Mouse (Mus musculus): ENCODE data around the gene Eipr1. TPM values are rescaled to one million over a fixed set of nuclear protein-coding genes. Genes with fewer than 3 reads are reported as not detected.

Gene Eipr1
- polyA plus RNA-seq, 1 experiment from 2014 or later = 70.8 TPM

DNA sequence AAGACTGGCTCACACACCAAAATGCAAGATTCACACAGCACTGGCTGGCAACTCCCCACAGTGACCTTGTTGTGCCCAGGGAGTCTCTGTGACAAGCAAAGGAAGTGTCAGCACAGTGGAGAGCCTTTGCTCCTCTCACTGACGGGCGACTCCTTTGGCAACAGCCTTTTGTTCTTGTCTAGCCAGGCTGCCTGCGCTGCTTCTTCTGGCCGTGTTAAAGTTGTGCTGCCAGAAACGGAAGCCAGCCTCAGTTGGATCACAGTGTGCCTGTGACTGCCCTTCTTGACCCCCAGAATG is 108.6 kb downstream of the Eipr1 start:
- ATAC-seq (ENCODE audit: low FRiP score) = peak; percentile 56
- Histone ChIP-seq H3K27ac (replicated peaks) (peak overlapping the region; percentile 92), H3K4me3 (replicated peaks) (no peak overlapping the region), H3K27me3 (replicated peaks) (no peaks in the 10 kb centered on the region), H3K36me3 (0 out of 2 replicates have a peak, but pooled peaks cover 2% of the 10 kb centered on the region), H3K9ac (replicated peaks) (no peak overlapping the region), H3K4me2 (no peak overlapping the region), H3K9me3 (replicated peaks) (no peaks in the 10 kb centered on the region), H3K4me1 (peaks cover 61% of the 10 kb centered on the region)
- WGBS = 6% methylated on average over 5 of the region's 5 CpGs

DNA sequence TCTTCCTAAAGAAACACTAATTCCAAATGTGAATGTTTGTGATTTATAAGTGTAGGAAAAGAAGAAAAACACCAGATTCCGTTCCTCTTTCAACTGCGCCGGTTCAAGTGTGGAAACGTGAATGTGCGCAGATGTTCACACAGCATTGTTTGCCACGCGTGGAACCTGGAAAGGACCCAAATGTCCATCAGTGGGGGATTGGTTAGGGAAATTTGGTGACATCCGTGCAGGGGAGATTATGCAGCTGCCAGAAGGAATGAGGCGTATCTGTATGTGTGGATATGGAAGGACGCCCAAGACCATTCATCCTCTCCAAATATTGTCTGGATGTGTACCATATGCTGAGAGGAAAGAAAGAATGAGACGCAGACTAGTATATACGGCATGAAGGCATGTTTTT is 111.7 kb downstream of the Eipr1 start:
- Histone ChIP-seq H3K4me1 (peaks cover 74% of the 10 kb centered on the region), H3K27me3 (replicated peaks) (no peaks in the 10 kb centered on the region), H3K9ac (replicated peaks) (no peak overlapping the region), H3K27ac (replicated peaks) (peak overlapping the region; percentile 80), H3K36me3 (0 out of 2 replicates have a peak, but pooled peaks cover 2% of the 10 kb centered on the region), H3K9me3 (replicated peaks) (no peaks in the 10 kb centered on the region), H3K4me3 (replicated peaks) (no peak overlapping the region), H3K4me2 (no peak overlapping the region)
- WGBS = 44% methylated on average over 12 of the region's 12 CpGs
- no peak for ATAC-seq (ENCODE audit: low FRiP score)

DNA sequence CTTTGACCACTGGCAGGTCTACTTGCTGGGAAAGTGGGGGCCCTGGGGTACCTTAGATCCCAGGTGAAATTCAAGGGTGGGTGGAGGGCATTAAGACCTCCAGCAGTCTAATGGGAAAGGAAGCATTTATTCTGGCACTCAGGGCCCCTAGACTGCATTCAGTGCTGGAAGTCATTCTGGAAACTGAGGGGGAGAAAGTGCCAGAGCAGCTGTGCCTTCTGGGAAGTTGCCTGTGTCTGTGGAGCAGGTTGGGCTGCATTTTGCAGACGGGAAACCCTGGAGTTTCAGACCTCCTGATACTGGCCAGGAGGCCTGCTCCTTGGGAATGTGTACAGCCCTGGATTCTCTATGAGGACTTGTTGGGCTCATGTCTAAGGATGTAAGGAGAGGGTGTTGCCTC is 114.5 kb downstream of the Eipr1 start:
- Histone ChIP-seq H3K27ac (replicated peaks) (peak overlapping the region; percentile 80), H3K4me1 (peaks cover 52% of the 10 kb centered on the region)
- 52% methylated on average over 1 of the region's 1 CpGs for WGBS

DNA sequence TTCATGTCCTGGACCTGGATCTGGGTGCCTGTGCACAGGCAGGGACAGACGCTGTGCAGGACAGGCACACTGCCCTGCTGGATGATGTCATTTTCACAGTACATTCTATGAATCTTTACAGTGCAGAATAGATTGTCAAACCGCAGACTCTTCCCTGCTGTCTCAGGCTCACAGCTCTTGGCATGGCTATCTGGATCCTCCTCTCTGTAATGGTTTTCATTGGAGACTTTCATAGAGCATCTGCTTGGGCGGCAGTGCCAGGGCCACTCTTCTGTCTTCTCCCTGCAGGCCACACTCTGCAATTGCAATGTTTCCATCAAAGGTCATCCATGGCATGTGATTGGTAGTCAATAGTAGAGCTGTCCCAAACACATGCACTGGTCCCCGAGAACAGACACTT is 117.2 kb downstream of the Eipr1 start:
- ATAC-seq (ENCODE audit: low FRiP score) = no peak
- WGBS = 85% methylated on average over 4 of the region's 4 CpGs
- peaks cover 43% of the 10 kb centered on the region for H3K4me1 ChIP-seq
- no peak overlapping the region for H3K4me3 ChIP-seq (replicated peaks)
- H3K9me3 ChIP-seq (replicated peaks) = no peaks in the 10 kb centered on the region
- H3K36me3 ChIP-seq = 0 out of 2 replicates have a peak, but pooled peaks cover 6% of the 10 kb centered on the region
- no peaks in the 10 kb centered on the region for H3K27me3 ChIP-seq (replicated peaks)
- H3K9ac ChIP-seq (replicated peaks) = no peak overlapping the region
- no peak overlapping the region for H3K4me2 ChIP-seq
- H3K27ac ChIP-seq (replicated peaks) = no peak overlapping the region

More for the DNA sequence above, 114.5 kb downstream of the Eipr1 start:
- ATAC-seq (ENCODE audit: low FRiP score) = no peak
- Histone ChIP-seq H3K4me2 (no peak overlapping the region), H3K9ac (replicated peaks) (no peak overlapping the region), H3K4me3 (replicated peaks) (no peak overlapping the region), H3K9me3 (replicated peaks) (no peaks in the 10 kb centered on the region), H3K36me3 (0 out of 2 replicates have a peak, but pooled peaks cover 6% of the 10 kb centered on the region), H3K27me3 (replicated peaks) (no peaks in the 10 kb centered on the region)

DNA sequence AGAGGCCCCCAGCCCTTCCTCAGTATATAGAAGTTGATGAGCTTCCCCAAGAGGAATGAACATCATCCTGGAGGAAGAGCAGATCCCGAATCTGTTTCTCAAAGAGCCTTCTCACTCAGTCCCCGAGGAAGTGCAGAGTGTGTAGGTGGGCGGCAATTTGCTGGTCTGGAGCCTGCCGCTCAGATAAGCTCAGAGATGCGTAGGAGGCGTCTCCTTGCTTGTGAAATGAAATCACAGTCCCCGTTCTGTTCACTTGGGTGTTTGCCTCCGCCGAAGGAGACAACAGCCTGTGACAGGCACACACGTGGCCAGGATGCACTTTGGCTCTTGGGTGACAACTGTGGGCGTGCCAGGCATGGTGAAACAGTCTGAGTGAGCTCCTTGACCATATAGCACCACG is 120.7 kb downstream of the Eipr1 start:
- Histone ChIP-seq H3K4me1 (peaks cover 33% of the 10 kb centered on the region), H3K36me3 (0 out of 2 replicates have a peak, but pooled peaks cover 3% of the 10 kb centered on the region), H3K27ac (replicated peaks) (peak overlapping the region; percentile 58), H3K4me2 (no peak overlapping the region), H3K9me3 (replicated peaks) (no peaks in the 10 kb centered on the region), H3K9ac (replicated peaks) (no peak overlapping the region), H3K4me3 (replicated peaks) (no peak overlapping the region), H3K27me3 (replicated peaks) (no peaks in the 10 kb centered on the region)
- WGBS = 80% methylated on average over 12 of the region's 12 CpGs
- ATAC-seq (ENCODE audit: low FRiP score) = no peak

DNA sequence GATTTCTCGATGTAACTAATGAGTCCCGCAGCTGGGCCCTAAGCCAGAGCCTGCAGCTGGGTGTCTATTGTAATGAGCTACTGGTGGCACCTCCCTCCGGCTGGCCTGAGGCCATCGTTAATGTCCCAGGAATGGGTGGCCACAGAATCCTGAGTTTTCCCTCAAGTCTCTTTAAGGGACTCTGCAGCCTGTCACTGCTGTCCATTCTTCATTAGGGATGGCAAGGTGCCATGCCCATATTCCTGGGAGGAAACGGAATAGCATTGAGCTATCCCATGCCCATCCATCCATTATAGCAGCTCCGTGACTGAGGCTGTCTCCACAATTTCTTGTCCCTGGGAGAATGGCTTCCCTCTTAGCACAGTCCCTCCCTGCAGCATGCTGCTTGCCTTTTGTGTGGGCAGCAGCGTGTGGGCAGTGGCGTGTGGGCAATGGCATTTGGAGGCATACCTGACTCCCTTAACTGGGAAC is 123.2 kb downstream of the Eipr1 start:
- Histone ChIP-seq H3K36me3 (0 out of 2 replicates have a peak, but pooled peaks cover 3% of the 10 kb centered on the region), H3K9me3 (replicated peaks) (no peaks in the 10 kb centered on the region), H3K9ac (replicated peaks) (no peak overlapping the region), H3K27me3 (replicated peaks) (no peaks in the 10 kb centered on the region), H3K4me3 (replicated peaks) (no peak overlapping the region), H3K4me2 (no peak overlapping the region), H3K4me1 (peaks cover 39% of the 10 kb centered on the region), H3K27ac (replicated peaks) (peak overlapping the region; percentile 78)
- ATAC-seq (ENCODE audit: low FRiP score) = no peak; the same call in 1 of the 2 replicates
- 25% methylated on average over 8 of the region's 8 CpGs for WGBS

DNA sequence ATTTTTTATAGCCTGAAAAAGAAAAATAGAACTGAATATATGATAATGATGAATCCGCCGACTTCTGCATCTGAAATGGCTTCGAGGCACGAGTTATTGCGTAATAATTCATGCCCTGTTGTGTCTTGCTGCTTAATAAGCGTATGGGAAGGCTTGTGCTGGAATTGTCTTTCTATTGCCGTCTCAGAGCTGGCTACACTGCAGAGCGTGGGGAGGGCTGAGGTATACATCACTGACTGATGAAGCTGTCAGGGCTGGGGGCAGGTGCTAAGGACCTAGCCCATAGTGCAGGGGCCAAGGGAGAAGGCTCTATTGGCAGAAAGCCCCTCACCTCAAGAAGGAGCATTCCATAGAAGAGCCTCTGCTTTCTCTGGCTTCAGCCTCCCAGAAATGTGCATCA is 123.9 kb downstream of the Eipr1 start:
- 22% methylated on average over 8 of the region's 8 CpGs for WGBS
- peak; percentile 51; the same call in 1 of the 2 replicates for ATAC-seq (ENCODE audit: low FRiP score)
- Histone ChIP-seq H3K36me3 (no peaks in the 10 kb centered on the region), H3K9ac (replicated peaks) (no peak overlapping the region), H3K4me3 (replicated peaks) (no peak overlapping the region), H3K27ac (replicated peaks) (peak overlapping the region; percentile 78), H3K4me1 (peaks cover 45% of the 10 kb centered on the region), H3K4me2 (no peak overlapping the region), H3K27me3 (replicated peaks) (no peaks in the 10 kb centered on the region), H3K9me3 (replicated peaks) (no peaks in the 10 kb centered on the region)

DNA sequence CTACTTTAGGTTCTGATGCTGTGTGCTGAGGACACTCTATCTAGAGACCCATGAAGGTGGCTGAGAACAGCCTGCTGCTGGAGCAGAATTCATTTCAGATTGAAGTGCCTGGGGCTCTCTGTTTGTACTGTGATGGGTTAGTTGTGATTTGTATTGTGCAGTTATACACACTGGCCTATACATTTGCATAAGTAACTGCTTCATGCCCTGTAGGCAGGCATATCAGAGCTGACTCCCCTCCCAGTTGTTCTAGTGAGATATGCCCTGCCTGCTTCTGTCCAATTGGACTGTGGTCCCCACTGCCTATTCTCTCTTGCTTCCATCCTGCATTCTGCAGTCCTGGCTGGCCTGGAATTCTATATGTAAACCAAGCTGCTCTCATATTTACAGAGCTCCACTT is 128.9 kb downstream of the Eipr1 start:
- no peak overlapping the region for H3K4me3 ChIP-seq (replicated peaks)
- no peak overlapping the region for H3K9ac ChIP-seq (replicated peaks)
- 0 out of 2 replicates have a peak, but pooled peaks have one; percentile 25 for ATAC-seq (ENCODE audit: low FRiP score)
- no peaks in the 10 kb centered on the region for H3K36me3 ChIP-seq
- no peaks in the 10 kb centered on the region for H3K9me3 ChIP-seq (replicated peaks)
- no peak overlapping the region for H3K4me2 ChIP-seq
- H3K27me3 ChIP-seq (replicated peaks) = no peaks in the 10 kb centered on the region
- H3K4me1 ChIP-seq = peaks cover 26% of the 10 kb centered on the region
- peak overlapping the region; percentile 65 for H3K27ac ChIP-seq (replicated peaks)

DNA sequence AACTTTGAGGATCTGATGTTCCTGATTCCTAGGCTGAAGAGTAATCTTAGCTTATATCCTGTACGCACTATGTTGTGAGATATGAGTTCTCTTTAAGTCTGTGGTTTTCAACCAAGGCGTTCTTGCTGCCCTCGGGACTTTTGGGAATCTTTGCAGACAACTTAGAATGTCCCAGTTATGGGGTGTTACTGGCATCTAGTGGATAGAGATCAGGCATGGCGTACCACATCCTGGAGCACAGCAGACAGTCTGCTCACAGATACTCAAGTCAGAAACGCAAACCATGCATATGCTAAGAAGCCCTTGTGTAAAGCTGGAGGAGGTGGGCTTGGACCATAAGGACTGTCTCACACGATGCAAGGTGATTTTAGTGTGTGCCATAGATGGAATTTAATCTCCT is 136.1 kb downstream of the Eipr1 start:
- Histone ChIP-seq H3K27me3 (replicated peaks) (no peaks in the 10 kb centered on the region), H3K36me3 (no peaks in the 10 kb centered on the region), H3K9ac (replicated peaks) (no peak overlapping the region), H3K27ac (replicated peaks) (no peak overlapping the region), H3K9me3 (replicated peaks) (no peaks in the 10 kb centered on the region), H3K4me2 (no peak overlapping the region), H3K4me1 (peaks cover 23% of the 10 kb centered on the region), H3K4me3 (replicated peaks) (no peak overlapping the region)
- 83% methylated on average over 6 of the region's 6 CpGs for WGBS
- no peak for ATAC-seq (ENCODE audit: low FRiP score)

DNA sequence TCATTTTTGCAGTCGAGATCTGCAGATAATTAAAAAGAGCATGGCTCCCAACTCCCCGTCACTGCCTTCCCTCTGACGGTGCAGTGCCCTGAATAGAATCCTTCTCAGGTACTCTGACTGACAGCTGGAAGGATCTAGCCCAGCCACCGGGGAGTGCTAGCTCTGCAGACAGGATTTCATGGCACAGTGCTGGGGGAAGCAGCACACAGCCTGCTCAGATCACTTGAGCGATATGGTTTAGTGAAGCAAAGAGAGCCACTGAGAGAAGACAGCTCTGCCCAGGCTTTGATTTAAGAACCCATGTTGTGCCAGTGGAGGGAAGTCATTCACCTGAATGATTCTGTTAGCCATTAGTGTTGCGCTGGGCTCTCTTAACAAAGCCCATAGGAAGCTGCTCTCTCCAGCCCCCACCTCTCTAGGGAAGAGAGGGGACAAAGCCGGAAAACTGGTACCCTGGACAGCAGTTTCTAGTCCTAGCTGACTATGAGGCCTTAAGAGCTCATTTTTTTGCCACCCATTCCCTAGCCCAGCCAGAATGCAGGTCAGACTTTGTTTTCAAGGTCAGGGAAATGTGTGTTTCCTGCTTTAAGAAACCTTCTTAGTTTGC is 137.6 kb downstream of the Eipr1 start:
- Histone ChIP-seq H3K9me3 (replicated peaks) (no peaks in the 10 kb centered on the region), H3K9ac (replicated peaks) (no peak overlapping the region), H3K27ac (replicated peaks) (peak overlapping the region; percentile 70), H3K36me3 (no peaks in the 10 kb centered on the region), H3K4me2 (no peak overlapping the region), H3K4me3 (replicated peaks) (no peak overlapping the region), H3K27me3 (replicated peaks) (no peaks in the 10 kb centered on the region), H3K4me1 (peaks cover 23% of the 10 kb centered on the region)
- 23% methylated on average over 7 of the region's 7 CpGs for WGBS
- ATAC-seq (ENCODE audit: low FRiP score) = peak; percentile 63; the same call in 1 of the 2 replicates

DNA sequence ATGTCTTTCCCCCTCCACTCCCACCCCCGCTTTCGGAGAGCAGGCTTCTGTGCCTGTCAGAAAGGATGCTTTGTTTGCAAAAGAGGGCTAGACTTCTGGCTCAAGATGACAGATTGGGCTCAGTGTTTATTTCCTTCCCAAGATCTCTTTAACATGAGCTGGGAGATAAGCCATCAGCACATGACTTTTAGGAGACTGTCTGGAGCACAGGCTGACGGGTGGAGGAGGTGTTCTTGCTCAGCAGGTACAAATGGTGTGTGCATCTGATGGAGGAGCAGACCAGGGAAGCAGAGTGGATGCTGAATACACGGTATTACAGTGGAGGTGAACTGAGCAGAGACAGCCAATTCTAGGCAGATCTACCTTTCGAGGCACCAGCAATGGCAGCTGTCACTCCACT is 139.9 kb downstream of the Eipr1 start:
- no peaks in the 10 kb centered on the region for H3K27me3 ChIP-seq (replicated peaks)
- H3K36me3 ChIP-seq = no peaks in the 10 kb centered on the region
- H3K9ac ChIP-seq (replicated peaks) = no peak overlapping the region
- ATAC-seq (ENCODE audit: low FRiP score) = no peak
- H3K4me3 ChIP-seq (replicated peaks) = no peak overlapping the region
- no peak overlapping the region for H3K27ac ChIP-seq (replicated peaks)
- no peaks in the 10 kb centered on the region for H3K9me3 ChIP-seq (replicated peaks)
- peaks cover 21% of the 10 kb centered on the region for H3K4me1 ChIP-seq
- WGBS = 64% methylated on average over 5 of the region's 5 CpGs
- H3K4me2 ChIP-seq = no peak overlapping the region

DNA sequence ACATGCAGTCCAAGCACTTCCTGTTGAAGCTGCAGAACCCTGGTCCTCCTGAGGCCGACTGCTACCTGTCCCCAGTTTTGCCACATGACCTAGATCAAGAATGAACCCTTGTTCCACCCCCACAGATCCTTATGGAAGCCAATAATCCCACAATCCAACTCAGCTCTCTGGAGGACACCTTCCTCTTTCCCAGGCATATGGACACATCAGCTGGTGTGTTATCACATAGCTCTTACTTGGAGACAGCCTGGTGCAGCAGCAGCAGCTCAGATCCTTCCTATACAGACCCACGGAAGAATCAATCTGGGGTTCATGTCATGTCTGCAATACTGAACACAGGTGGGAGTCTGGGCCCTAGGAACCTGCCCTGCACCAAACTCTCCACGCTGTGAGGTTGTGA is 145.0 kb downstream of the Eipr1 start:
- Histone ChIP-seq H3K27ac (replicated peaks) (no peak overlapping the region), H3K9ac (replicated peaks) (no peak overlapping the region), H3K27me3 (replicated peaks) (no peaks in the 10 kb centered on the region), H3K4me2 (no peak overlapping the region), H3K4me1 (no peaks in the 10 kb centered on the region), H3K36me3 (no peaks in the 10 kb centered on the region), H3K4me3 (replicated peaks) (no peak overlapping the region), H3K9me3 (replicated peaks) (no peaks in the 10 kb centered on the region)
- ATAC-seq (ENCODE audit: low FRiP score) = no peak
- 83% methylated on average over 3 of the region's 3 CpGs for WGBS
